Comparison of ENCODE assay signal across 7 mouse cellular contexts in genomic region chr9:20726134-20726858, GRCm38 (mm10). TPM values are rescaled to one million over a fixed set of nuclear protein-coding genes. Genes with fewer than 3 reads are reported as not detected.
DNase-seq lines count a peak whose midpoint lies in the region; ATAC-seq and TF ChIP-seq lines count a peak whose summit lies in the region.

No protein-coding gene starts in this region.

- peaks cover 76% of the 10 kb centered on the region for H3K27me3 ChIP-seq in embryonic facial prominence, embryonic 10.5 days (replicated peaks; ENCODE audit: low read depth, poor library complexity, severe bottlenecking)
- peaks cover 6% of the 10 kb centered on the region; the same call in 1 of the 2 replicates for H3K27me3 ChIP-seq in forebrain, embryonic 16.5 days (replicated peaks; ENCODE audit: control insufficient read depth, insufficient read depth, low read length)
- H3K27me3 ChIP-seq in midbrain, embryonic 11.5 days (ENCODE audit: control insufficient read depth, insufficient read depth, low read length) = peaks cover 28% of the 10 kb centered on the region

- peak; percentile 26 for ATAC-seq in forebrain, embryonic 16.5 days
- peak; percentile 31 for ATAC-seq in midbrain, embryonic 11.5 days (ENCODE audit: low FRiP score)

- no peaks in the 10 kb centered on the region for H3K9me3 ChIP-seq in embryonic facial prominence, embryonic 10.5 days
- no peaks in the 10 kb centered on the region for H3K9me3 ChIP-seq in forebrain, embryonic 16.5 days (ENCODE audit: control insufficient read depth, low read length)
- H3K9me3 ChIP-seq in midbrain, embryonic 11.5 days (ENCODE audit: control insufficient read depth, low read length) = no peaks in the 10 kb centered on the region

- peak overlapping the region; percentile 95 for H3K27ac ChIP-seq in left cerebral cortex, adult 2 months
- peak overlapping the region; percentile 63; the same call in 1 of the 2 replicates for H3K27ac ChIP-seq in embryonic facial prominence, embryonic 10.5 days (replicated peaks)
- H3K27ac ChIP-seq in forebrain, embryonic 16.5 days (ENCODE audit: low read length) = no peak overlapping the region
- H3K27ac ChIP-seq in midbrain, embryonic 11.5 days (ENCODE audit: low read depth, low read length) = no peak overlapping the region

- peak overlapping the region; percentile 81 for H3K4me2 ChIP-seq in forebrain, embryonic 16.5 days (ENCODE audit: low read length)
- H3K4me2 ChIP-seq in midbrain, embryonic 11.5 days = peak overlapping the region; percentile 98

- no peaks in the 10 kb centered on the region for H3K36me3 ChIP-seq in embryonic facial prominence, embryonic 10.5 days (replicated peaks)
- no peaks in the 10 kb centered on the region for H3K36me3 ChIP-seq in forebrain, embryonic 16.5 days (ENCODE audit: control insufficient read depth, insufficient read depth)
- no peaks in the 10 kb centered on the region for H3K36me3 ChIP-seq in midbrain, embryonic 11.5 days (ENCODE audit: control insufficient read depth, insufficient read depth, low read length)

- H3K4me1 ChIP-seq in embryonic facial prominence, embryonic 10.5 days = peaks cover 29% of the 10 kb centered on the region
- peaks cover 25% of the 10 kb centered on the region for H3K4me1 ChIP-seq in forebrain, embryonic 16.5 days (replicated peaks; ENCODE audit: control insufficient read depth, insufficient read depth, low read length)
- peaks cover 18% of the 10 kb centered on the region for H3K4me1 ChIP-seq in midbrain, embryonic 11.5 days (ENCODE audit: control insufficient read depth, insufficient read depth, low read length)

- TF ChIP-seq CTCF in left cerebral cortex, adult 2 months (IDR thresholded peaks at IDR 0.05) = no peak

- intact Hi-C loops in left cerebral cortex, adult 2 months (cut with DNase I) = loop anchor here (2.0 kb wide), 1 partner anchor 41 kb away; no protein-coding TSS in a partner anchor

- H3K4me3 ChIP-seq in left cerebral cortex, adult 2 months = peak overlapping the region; percentile 79
- peak overlapping the region; percentile 74 for H3K4me3 ChIP-seq in embryonic facial prominence, embryonic 10.5 days
- peak overlapping the region; percentile 47 for H3K4me3 ChIP-seq in forebrain, embryonic 16.5 days (replicated peaks; ENCODE audit: low read length)
- peak overlapping the region; percentile 57 for H3K4me3 ChIP-seq in midbrain, embryonic 11.5 days (ENCODE audit: low read depth, low read length)

- DNase-seq in left cerebral cortex, adult 2 months (ENCODE audit: extremely low spot score in 1 of 2, low spot score in 2 of 2) = peak; percentile 35 to 56
- no peak for DNase-seq in left cerebral cortex, adult 11 months (ENCODE audit: low spot score)
- DNase-seq in embryonic facial prominence, embryonic 10.5 days (ENCODE audit: low spot score) = peak; percentile 32
- peak; percentile 88 for DNase-seq in midbrain, embryonic 11.5 days (ENCODE audit: low spot score, missing footprints)
- no peak for DNase-seq in cerebellum, adult 11-12 months
- DNase-seq in cerebellum, adult 9-11 months = no peak

- peak overlapping the region; percentile 50 for H3K9ac ChIP-seq in forebrain, embryonic 16.5 days (replicated peaks; ENCODE audit: low read depth, low read length)
- H3K9ac ChIP-seq in midbrain, embryonic 11.5 days (ENCODE audit: low read length) = peak overlapping the region; percentile 70

- WGBS in embryonic facial prominence, embryonic 10.5 days = 2% methylated on average over 42 of the region's 42 CpGs
- WGBS in forebrain, embryonic 16.5 days = under 1% methylated on average over 41 of the region's 42 CpGs
- WGBS in midbrain, embryonic 11.5 days = 1% methylated on average over 37 of the region's 42 CpGs

RNA-seq across cellular contexts. Expression of gene Olfm2, which starts 19.9 kb away (rescaled TPM):
- total RNA-seq in left cerebral cortex, adult 2 months (2021) = 100 to 1,000 TPM; 152 TPM
- 13.1 and 20.1 TPM in 2 replicates for polyA plus RNA-seq in embryonic facial prominence, embryonic 10.5 days (2016; fragmentation: Nextera tagmentation; extraction: Ambion mirVana)
- polyA plus RNA-seq in forebrain, embryonic 16.5 days (2015; fragmentation: Nextera tagmentation; extraction: Ambion mirVana) = 143 and 173 TPM in 2 replicates
- 33.6 and 35.3 TPM in 2 replicates for polyA plus RNA-seq in midbrain, embryonic 11.5 days (2014; fragmentation: Nextera tagmentation; extraction: Ambion mirVana)

Comparison
In these comparisons a context has a peak if more than half of its experiments do, and no peak if none do; other contexts are left out.
1. DNase-seq: peak in left cerebral cortex, adult 2 months (2 of 2), embryonic facial prominence, embryonic 10.5 days (single experiment) and midbrain, embryonic 11.5 days (single experiment); none in left cerebral cortex, adult 11 months (single experiment), cerebellum, adult 11-12 months (single experiment) and cerebellum, adult 9-11 months (single experiment).
2. H3K27ac ChIP-seq: peak in left cerebral cortex, adult 2 months (single experiment) and embryonic facial prominence, embryonic 10.5 days (single experiment); none in forebrain, embryonic 16.5 days (single experiment) and midbrain, embryonic 11.5 days (single experiment).
3. Peak in every context shown above with its lines, with median percentiles within 50 percentile points of each other: H3K4me3 ChIP-seq.